Mouse (Mus musculus) heart, embryonic 11.5 days (tissue): Measurements from ENCODE around the gene Hmgb1. TPM values are rescaled to one million over a fixed set of nuclear protein-coding genes. Genes with fewer than 3 reads are reported as not detected.

Source experiments
- ATAC-seq: fragments of 200-750 bp; cut with Nextera tagmentation; replicated peaks from 2 replicates; pipeline ENCODE4 v1.8.0; 2017; ENCODE audit warnings: moderate library complexity; ENCODE audit not compliant: insufficient number of reproducible peaks, low FRiP score, low TSS enrichment
- H3K27ac ChIP-seq: fragments of 300-500 bp; sonication (generic); 2 replicates; pipeline ENCODE4 v1.5.1; 2014; ENCODE audit warnings: mild to moderate bottlenecking, low read depth, low read length
- H3K27me3 ChIP-seq: fragments of 300-500 bp; sonication (generic); 2 replicates; pipeline ENCODE4 v1.6.1; 2014; ENCODE audit warnings: mild to moderate bottlenecking, low read length, mixed read lengths; ENCODE audit not compliant: control insufficient read depth, insufficient read depth
- H3K36me3 ChIP-seq: fragments of 300-500 bp; sonication (generic); 2 replicates; pipeline ENCODE4 v1.6.1; 2014; ENCODE audit warnings: mild to moderate bottlenecking, low read length, moderate library complexity, mixed read lengths; ENCODE audit not compliant: control insufficient read depth, insufficient read depth
- H3K4me1 ChIP-seq: fragments of 300-500 bp; sonication (generic); 2 replicates; pipeline ENCODE4 v1.6.1; 2014; ENCODE audit warnings: low read length; ENCODE audit not compliant: control insufficient read depth, insufficient read depth
- H3K4me2 ChIP-seq: fragments of 300-500 bp; sonication (generic); 2 replicates; pipeline ENCODE4 v1.6.1; 2014; ENCODE audit warnings: mild to moderate bottlenecking, moderate library complexity
- H3K4me3 ChIP-seq: fragments of 300-500 bp; sonication (generic); 2 replicates; pipeline ENCODE4 v1.5.1; 2014; ENCODE audit warnings: low read depth, low read length
- H3K9ac ChIP-seq: fragments of 300-500 bp; sonication (generic); 2 replicates; pipeline ENCODE4 v1.6.1; 2014; ENCODE audit warnings: mild to moderate bottlenecking, low read depth, low read length, moderate library complexity
- H3K9me3 ChIP-seq: fragments of 300-500 bp; sonication (generic); replicated peaks from 2 replicates; pipeline ENCODE4 v1.6.1; 2016; ENCODE audit warnings: low read length; ENCODE audit not compliant: control insufficient read depth
- WGBS: fragments of 180-500 bp; shearing (Covaris S2); extraction: QIAGEN DNeasy Blood & Tissue Kit; methylation state at CpG from one replicate; pipeline ENCODE4 v1.1.7; 2014; ENCODE audit not compliant: insufficient replicate concordance; 5-methylcytosine and 5-hydroxymethylcytosine counted together
- polyA plus RNA-seq: library from polyadenylated mRNA; unstranded; fragments of >200 nt; fragmentation: Nextera tagmentation; extraction: Ambion mirVana; gene quantifications from 2 replicates; pipeline ENCODE4 v1.2.1, GENCODE M21; 2014

The Hmgb1 gene
- polyA plus RNA-seq, 1 experiment from 2014 or later = 1,031 TPM

DNA sequence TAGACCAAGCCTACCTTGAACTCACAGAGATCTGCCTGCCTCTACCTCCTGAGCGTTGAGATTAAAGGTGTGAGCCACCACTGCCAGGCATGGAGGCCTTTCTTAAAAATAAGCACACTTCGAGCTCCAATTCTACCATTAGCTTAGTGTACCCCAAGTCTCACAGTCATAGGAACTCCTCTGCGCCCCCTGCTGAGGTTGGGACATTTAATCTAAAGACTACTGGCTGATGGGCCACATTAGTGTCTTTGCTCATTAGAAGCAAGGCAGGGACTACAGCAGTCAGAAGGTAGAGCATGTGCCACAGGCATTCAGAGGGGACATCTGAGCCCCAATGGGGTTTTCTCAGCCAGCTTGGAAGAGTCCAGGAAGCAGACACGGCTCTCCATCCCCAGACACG lies 86.4 kb downstream of the Hmgb1 start:
- no peak overlapping the region for H3K4me2 ChIP-seq
- no peaks in the 10 kb centered on the region for H3K9me3 ChIP-seq
- no peak overlapping the region for H3K4me3 ChIP-seq
- no peak overlapping the region for H3K27ac ChIP-seq
- no peak for ATAC-seq
- no peaks in the 10 kb centered on the region for H3K36me3 ChIP-seq
- no peaks in the 10 kb centered on the region for H3K4me1 ChIP-seq
- 76% methylated on average over 5 of the region's 5 CpGs for WGBS
- H3K9ac ChIP-seq = no peak overlapping the region
- H3K27me3 ChIP-seq = no peaks in the 10 kb centered on the region

DNA sequence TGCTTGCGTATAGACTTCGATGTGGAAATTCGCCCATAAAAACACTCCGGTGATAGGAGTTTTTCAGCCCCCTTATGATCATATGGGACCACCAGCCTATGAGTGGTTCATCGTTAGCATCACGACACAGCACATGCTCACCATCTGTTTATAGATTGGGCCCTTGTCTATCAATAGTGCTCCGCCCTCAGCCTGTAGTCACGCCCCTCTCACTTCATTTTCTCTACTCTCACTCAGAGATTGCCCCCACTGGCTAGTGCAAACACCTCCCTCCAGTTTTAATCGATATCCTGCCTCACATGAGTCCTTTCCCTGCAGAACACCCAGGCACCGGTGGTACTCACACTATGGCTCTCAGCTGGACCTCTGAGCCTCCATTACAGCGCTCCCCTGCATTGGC lies 88.0 kb downstream of the Hmgb1 start:
- H3K36me3 ChIP-seq = no peaks in the 10 kb centered on the region
- WGBS = 50% methylated on average over 11 of the region's 11 CpGs
- H3K9me3 ChIP-seq = no peaks in the 10 kb centered on the region
- H3K4me3 ChIP-seq = no peak overlapping the region
- H3K27ac ChIP-seq = no peak overlapping the region
- no peaks in the 10 kb centered on the region for H3K27me3 ChIP-seq
- no peaks in the 10 kb centered on the region for H3K4me1 ChIP-seq
- no peak overlapping the region for H3K9ac ChIP-seq
- ATAC-seq = no peak
- H3K4me2 ChIP-seq = no peak overlapping the region

DNA sequence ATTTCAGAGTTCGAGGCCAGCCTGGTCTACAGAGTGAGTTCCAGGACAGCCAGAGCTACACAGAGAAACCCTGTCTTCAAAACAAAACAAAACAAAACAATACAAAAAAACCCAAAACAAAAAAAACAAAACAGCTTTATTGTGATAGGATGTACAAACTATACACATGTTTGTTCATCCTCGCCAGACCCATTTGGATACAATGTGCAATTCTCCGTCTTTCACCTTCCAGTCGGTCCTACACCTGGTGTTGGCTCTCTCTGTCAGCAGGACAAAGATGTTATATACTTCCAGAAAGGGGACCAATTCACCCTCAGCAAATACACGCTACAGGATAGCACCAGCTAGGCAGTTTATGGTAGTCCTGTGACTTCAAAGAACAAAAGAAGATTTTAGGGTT lies 91.4 kb downstream of the Hmgb1 start:
- Histone ChIP-seq H3K9me3 (no peaks in the 10 kb centered on the region), H3K9ac (no peak overlapping the region), H3K27ac (no peak overlapping the region), H3K4me3 (no peak overlapping the region), H3K36me3 (no peaks in the 10 kb centered on the region), H3K27me3 (no peaks in the 10 kb centered on the region), H3K4me2 (no peak overlapping the region), H3K4me1 (no peaks in the 10 kb centered on the region)
- ATAC-seq = no peak
- WGBS = 90% methylated on average over 5 of the region's 5 CpGs

DNA sequence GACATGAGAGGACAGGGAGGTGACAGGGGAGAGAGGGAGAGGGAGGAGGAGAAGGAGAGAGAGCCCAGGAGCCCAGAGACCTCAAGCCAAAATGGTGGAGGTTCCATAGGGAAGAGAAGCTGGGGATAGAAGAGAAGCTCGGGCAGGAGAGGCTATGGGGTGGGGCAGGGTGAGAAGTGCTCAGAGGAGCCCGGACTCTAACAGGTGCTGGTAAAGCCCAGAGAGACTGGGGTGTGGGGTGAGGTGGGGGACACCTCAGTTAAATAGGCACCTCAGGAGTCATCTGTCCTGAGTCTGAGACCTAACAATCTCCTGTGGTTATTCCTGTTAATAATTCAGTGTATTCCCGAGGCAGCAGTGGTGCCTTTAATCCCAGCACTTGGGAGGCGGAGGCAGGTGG lies 91.8 kb downstream of the Hmgb1 start:
- no peaks in the 10 kb centered on the region for H3K27me3 ChIP-seq
- H3K9ac ChIP-seq = no peak overlapping the region
- no peaks in the 10 kb centered on the region for H3K9me3 ChIP-seq
- no peaks in the 10 kb centered on the region for H3K36me3 ChIP-seq
- no peak overlapping the region for H3K4me3 ChIP-seq
- H3K4me2 ChIP-seq = no peak overlapping the region
- no peak overlapping the region for H3K27ac ChIP-seq
- no peak for ATAC-seq
- no peaks in the 10 kb centered on the region for H3K4me1 ChIP-seq
- 83% methylated on average over 4 of the region's 4 CpGs for WGBS

DNA sequence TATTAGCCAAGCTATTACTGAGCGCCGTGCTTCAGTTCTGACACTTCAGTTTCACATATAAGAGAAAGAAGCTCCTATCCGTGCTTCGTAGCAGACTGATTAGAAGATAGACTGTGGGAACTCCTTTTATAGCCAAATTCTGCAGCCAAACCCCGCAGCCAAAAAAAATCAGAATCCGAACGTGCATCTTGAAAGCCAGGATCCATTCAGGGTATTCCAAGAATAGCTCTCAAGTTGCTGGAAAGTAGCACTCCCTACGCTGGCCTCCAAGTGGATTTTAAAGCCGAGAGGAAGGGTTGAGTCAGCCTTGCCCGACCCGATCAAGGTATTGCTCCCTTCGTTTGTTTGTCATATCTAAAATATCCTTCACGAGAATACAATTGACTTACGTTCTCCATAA lies 93.0 kb downstream of the Hmgb1 start:
- Histone ChIP-seq H3K9me3 (no peaks in the 10 kb centered on the region), H3K36me3 (no peaks in the 10 kb centered on the region), H3K4me2 (no peak overlapping the region), H3K4me1 (no peaks in the 10 kb centered on the region), H3K4me3 (no peak overlapping the region), H3K27ac (no peak overlapping the region), H3K9ac (no peak overlapping the region), H3K27me3 (no peaks in the 10 kb centered on the region)
- 68% methylated on average over 14 of the region's 14 CpGs for WGBS
- no peak for ATAC-seq

DNA sequence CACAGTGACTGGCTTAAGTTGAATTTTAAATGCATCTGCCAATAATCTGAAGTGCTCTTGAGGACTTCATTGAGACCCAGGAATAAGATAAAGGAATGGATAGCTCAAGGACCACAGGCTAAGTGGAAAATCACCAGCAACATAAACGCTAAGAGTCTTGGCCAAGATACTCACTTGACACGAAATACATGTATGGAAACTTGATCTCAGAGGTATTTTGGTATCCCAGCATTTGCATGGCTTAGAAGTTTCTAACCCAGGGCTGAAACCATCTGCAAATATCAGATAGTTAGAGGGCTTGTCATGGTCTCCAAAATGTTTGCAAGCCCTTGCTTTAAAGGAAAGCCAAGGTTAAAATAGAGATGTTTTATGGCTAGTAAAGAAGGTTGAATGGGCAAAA lies 94.4 kb downstream of the Hmgb1 start:
- H3K4me1 ChIP-seq = no peaks in the 10 kb centered on the region
- H3K4me2 ChIP-seq = no peak overlapping the region
- H3K9me3 ChIP-seq = no peaks in the 10 kb centered on the region
- no peak overlapping the region for H3K4me3 ChIP-seq
- H3K9ac ChIP-seq = no peak overlapping the region
- ATAC-seq = no peak
- no peaks in the 10 kb centered on the region for H3K36me3 ChIP-seq
- WGBS = 76% methylated on average over 2 of the region's 2 CpGs
- H3K27me3 ChIP-seq = no peaks in the 10 kb centered on the region
- H3K27ac ChIP-seq = no peak overlapping the region

DNA sequence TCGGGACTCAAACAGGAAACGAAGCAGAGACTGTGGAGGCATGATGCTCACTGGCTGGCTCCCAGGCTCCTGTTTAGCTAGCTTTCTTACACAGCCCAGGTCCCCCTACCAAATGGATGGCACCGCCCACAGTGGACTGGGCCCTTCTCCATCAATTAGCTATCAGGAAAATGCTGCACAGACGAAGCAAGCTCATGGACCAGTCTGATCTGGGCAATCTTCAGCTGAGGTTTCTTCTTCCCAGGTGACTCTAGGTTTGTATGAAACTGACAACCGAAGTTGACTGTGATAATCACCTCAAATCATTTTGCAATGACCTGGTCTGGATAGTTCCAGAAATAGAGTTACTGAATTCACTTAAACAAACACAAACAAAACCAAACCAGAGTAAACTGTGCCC lies 94.8 kb downstream of the Hmgb1 start:
- no peak overlapping the region for H3K4me2 ChIP-seq
- ATAC-seq = no peak
- H3K27me3 ChIP-seq = no peaks in the 10 kb centered on the region
- 85% methylated on average over 5 of the region's 5 CpGs for WGBS
- no peaks in the 10 kb centered on the region for H3K4me1 ChIP-seq
- H3K9me3 ChIP-seq = no peaks in the 10 kb centered on the region
- no peaks in the 10 kb centered on the region for H3K36me3 ChIP-seq
- no peak overlapping the region for H3K4me3 ChIP-seq
- no peak overlapping the region for H3K9ac ChIP-seq
- no peak overlapping the region for H3K27ac ChIP-seq

DNA sequence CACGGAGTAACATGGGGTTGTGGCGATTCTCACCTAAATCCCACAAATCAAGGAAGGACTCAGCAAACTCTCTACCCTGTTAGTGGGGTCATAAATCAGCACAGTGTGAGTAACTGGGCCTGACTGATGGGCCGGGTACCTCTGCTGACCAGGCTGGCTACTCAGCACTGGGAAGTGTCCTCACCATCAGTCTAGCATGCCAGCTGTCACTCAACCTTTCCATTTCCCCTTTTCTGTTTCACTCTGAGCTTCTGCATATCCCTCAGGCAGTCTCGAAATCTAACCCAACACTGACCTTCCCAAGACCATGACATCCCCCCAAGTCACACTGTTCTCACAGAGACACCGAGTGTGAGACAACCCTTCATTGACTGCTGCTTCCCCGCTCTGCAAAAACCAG lies 95.4 kb downstream of the Hmgb1 start:
- no peaks in the 10 kb centered on the region for H3K27me3 ChIP-seq
- no peak overlapping the region for H3K4me3 ChIP-seq
- no peaks in the 10 kb centered on the region for H3K36me3 ChIP-seq
- H3K9ac ChIP-seq = no peak overlapping the region
- H3K27ac ChIP-seq = no peak overlapping the region
- H3K4me2 ChIP-seq = no peak overlapping the region
- 84% methylated on average over 6 of the region's 6 CpGs for WGBS
- H3K9me3 ChIP-seq = no peaks in the 10 kb centered on the region
- ATAC-seq = no peak
- H3K4me1 ChIP-seq = no peaks in the 10 kb centered on the region

DNA sequence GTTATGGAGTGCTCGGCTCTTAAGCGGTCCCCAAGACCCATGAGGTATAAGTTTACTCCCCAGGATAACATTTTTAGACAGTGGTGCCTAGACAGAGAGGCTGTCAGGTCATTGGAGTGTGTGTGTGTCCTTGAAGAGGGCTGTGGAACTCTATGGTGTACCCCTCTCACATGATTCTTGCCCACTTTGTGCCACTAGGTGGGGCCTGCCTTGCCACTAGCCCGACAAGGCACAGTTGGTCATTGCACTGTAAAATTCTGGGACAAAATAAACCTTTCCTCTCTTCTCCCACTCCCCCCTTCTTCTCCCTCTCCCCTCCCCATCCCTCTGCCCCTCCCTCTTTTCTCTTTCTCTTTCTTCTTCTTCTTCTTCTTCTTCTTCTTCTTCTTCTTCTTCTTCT lies 96.1 kb downstream of the Hmgb1 start:
- H3K4me3 ChIP-seq = no peak overlapping the region
- WGBS = 77% methylated on average over 3 of the region's 3 CpGs
- no peaks in the 10 kb centered on the region for H3K36me3 ChIP-seq
- no peak overlapping the region for H3K4me2 ChIP-seq
- H3K9ac ChIP-seq = no peak overlapping the region
- H3K9me3 ChIP-seq = no peaks in the 10 kb centered on the region
- ATAC-seq = no peak
- no peak overlapping the region for H3K27ac ChIP-seq
- H3K27me3 ChIP-seq = no peaks in the 10 kb centered on the region
- no peaks in the 10 kb centered on the region for H3K4me1 ChIP-seq
